Mouse (Mus musculus) cerebellum, postnatal 36 days (tissue): ENCODE data around the gene Pycr2.
A peak's percentile ranks its signal among the peaks of the same experiment; 100 is the strongest.
"Not testable (repeated sequence)": the region's sequence is repeated elsewhere in the genome, so short reads cannot be mapped to it uniquely, and the experiment has no call there.

ENCODE experiments used
- DNase-seq, 2 experiments: peaks; one replicate each; pipeline ENCODE4 v3.0.0; 2021 to 2022; ENCODE audit warnings: mixed read lengths in 2 of 2

The Pycr2 gene

GRCm38 (mm10) chr1:180906461-180907147, 2.5 kb downstream of the Pycr2 start:
- DNase-seq = peak in 1 of 2 experiments; percentile 5

GRCm38 (mm10) chr1:180911138-180911537, 7.0 kb downstream of the Pycr2 start:
- no peak for DNase-seq

GRCm38 (mm10) chr1:180911653-180912287, 7.7 kb downstream of the Pycr2 start:
- DNase-seq = no peak

GRCm38 (mm10) chr1:180912792-180913191, 8.7 kb downstream of the Pycr2 start:
- DNase-seq = no peak

GRCm38 (mm10) chr1:180913797-180914196, 9.7 kb downstream of the Pycr2 start:
- DNase-seq = no peak

- no peak for DNase-seq
Observed at GRCm38 (mm10) chr1:180916425-180916824, 12.3 kb downstream of the Pycr2 start.

- no peak for DNase-seq
Observed at GRCm38 (mm10) chr1:180917053-180917452, 13.0 kb downstream of the Pycr2 start.

GRCm38 (mm10) chr1:180919686-180920085, 15.6 kb downstream of the Pycr2 start:
- no peak for DNase-seq

- no peak for DNase-seq
Observed at GRCm38 (mm10) chr1:180922273-180923048, 18.4 kb downstream of the Pycr2 start.

- no peak for DNase-seq
Observed at GRCm38 (mm10) chr1:180924737-180925136, 20.6 kb downstream of the Pycr2 start.

- no peak for DNase-seq
Observed at GRCm38 (mm10) chr1:180926286-180926685, 22.2 kb downstream of the Pycr2 start.

- no peak for DNase-seq
Observed at GRCm38 (mm10) chr1:180929599-180929998, 25.5 kb downstream of the Pycr2 start.

GRCm38 (mm10) chr1:180931106-180931505, 27.0 kb downstream of the Pycr2 start:
- no peak for DNase-seq

- no peak for DNase-seq
Observed at GRCm38 (mm10) chr1:180933659-180934058, 29.6 kb downstream of the Pycr2 start.

- no peak for DNase-seq
Observed at GRCm38 (mm10) chr1:180934467-180935419, 30.6 kb downstream of the Pycr2 start, which contains the start of gene Lefty1. TSS of gene Lefty1 (plus strand) at chr1:180935022.

- DNase-seq = not testable (repeated sequence)
Observed at GRCm38 (mm10) chr1:180936610-180937398, 32.7 kb downstream of the Pycr2 start.

- DNase-seq = not testable (repeated sequence)
Observed at GRCm38 (mm10) chr1:180937631-180938030, 33.5 kb downstream of the Pycr2 start.

- not testable (repeated sequence) for DNase-seq
Observed at GRCm38 (mm10) chr1:180938781-180939180, 34.7 kb downstream of the Pycr2 start.

- no peak for DNase-seq
Observed at GRCm38 (mm10) chr1:180940776-180941460, 36.8 kb downstream of the Pycr2 start.

GRCm38 (mm10) chr1:180941726-180942125, 37.6 kb downstream of the Pycr2 start:
- no peak for DNase-seq
